Mouse (Mus musculus): ENCODE measurements around the gene Gtpbp10. TPM values are rescaled to one million over a fixed set of nuclear protein-coding genes. Genes with fewer than 3 reads are reported as not detected.
A peak's percentile ranks its signal among the peaks of the same experiment; 100 is the strongest.

The Gtpbp10 gene
- polyA plus RNA-seq (2012; rRNA removed): 1.5 and 3.5 TPM in 2 replicates

GRCm38 (mm10) chr5:5559079-5559740 lies at the start of gene Gtpbp10:
TSS of gene Gtpbp10 (minus strand) at chr5:5559538.
- under 1% methylated on average over 43 of the region's 43 CpGs for WGBS
- TF ChIP-seq CTCF (IDR thresholded peaks at IDR 0.05; ENCODE audit: insufficient read depth, low read length) (no peak), POLR2A (IDR thresholded peaks at IDR 0.05; ENCODE audit: borderline replicate concordance, extremely low read depth, low read depth, low read length) (peak; percentile 73; the same call in 1 of the 2 replicates)
- peak within 1 kb of the TSS; percentile 82 for H3K4me3 ChIP-seq (replicated peaks; ENCODE audit: extremely low read depth, low read depth, low read length)
- H3K4me1 ChIP-seq (ENCODE audit: control insufficient read depth, insufficient read depth, low read length): no peaks in the 10 kb centered on the region
- peak; percentile 91 for DNase-seq

- Histone ChIP-seq H3K4me3 (replicated peaks; ENCODE audit: extremely low read depth, low read depth, low read length) (no peak overlapping the region), H3K4me1 (ENCODE audit: control insufficient read depth, insufficient read depth, low read length) (no peaks in the 10 kb centered on the region)
- no peak for TF ChIP-seq POLR2A (IDR thresholded peaks at IDR 0.05; ENCODE audit: borderline replicate concordance, extremely low read depth, low read depth, low read length)
- TF ChIP-seq CTCF (IDR thresholded peaks at IDR 0.05; ENCODE audit: insufficient read depth, low read length): no peak
- 87% methylated on average over 3 of the region's 3 CpGs for WGBS
- no peak for DNase-seq
Observed at GRCm38 (mm10) chr5:5587686-5588085, 28.3 kb upstream of the Gtpbp10 start.

GRCm38 (mm10) chr5:5573749-5574317 lies 14.5 kb upstream of the Gtpbp10 start, which contains the start of gene Gm8773:
TSS of gene Gm8773 (plus strand) at chr5:5573799.
- no peak for DNase-seq
- no peak for TF ChIP-seq CTCF (IDR thresholded peaks at IDR 0.05; ENCODE audit: insufficient read depth, low read length)
- no peak for TF ChIP-seq POLR2A (IDR thresholded peaks at IDR 0.05; ENCODE audit: borderline replicate concordance, extremely low read depth, low read depth, low read length)
- 3% methylated on average over 24 of the region's 24 CpGs for WGBS
- H3K4me3 ChIP-seq (replicated peaks; ENCODE audit: extremely low read depth, low read depth, low read length): no peak within 1 kb of the TSS
- no peaks in the 10 kb centered on the region for H3K4me1 ChIP-seq (ENCODE audit: control insufficient read depth, insufficient read depth, low read length)

GRCm38 (mm10) chr5:5562435-5562834 lies 3.1 kb upstream of the Gtpbp10 start:
- 69% methylated on average over 3 of the region's 3 CpGs for WGBS
- no peak for DNase-seq
- TF ChIP-seq CTCF (IDR thresholded peaks at IDR 0.05; ENCODE audit: insufficient read depth, low read length) (no peak), POLR2A (IDR thresholded peaks at IDR 0.05; ENCODE audit: borderline replicate concordance, extremely low read depth, low read depth, low read length) (no peak)

GRCm38 (mm10) chr5:5561041-5561706 lies 1.8 kb upstream of the Gtpbp10 start:
- Histone ChIP-seq H3K4me3 (replicated peaks; ENCODE audit: extremely low read depth, low read depth, low read length) (no peak overlapping the region), H3K4me1 (ENCODE audit: control insufficient read depth, insufficient read depth, low read length) (no peaks in the 10 kb centered on the region)
- DNase-seq: no peak
- no peak for TF ChIP-seq CTCF (IDR thresholded peaks at IDR 0.05; ENCODE audit: insufficient read depth, low read length)
- no peak for TF ChIP-seq POLR2A (IDR thresholded peaks at IDR 0.05; ENCODE audit: borderline replicate concordance, extremely low read depth, low read depth, low read length)
- WGBS: 56% methylated on average over 4 of the region's 4 CpGs

More at GRCm38 (mm10) chr5:5562435-5562834, 3.1 kb upstream of the Gtpbp10 start:
- Histone ChIP-seq H3K4me1 (ENCODE audit: control insufficient read depth, insufficient read depth, low read length) (no peaks in the 10 kb centered on the region), H3K4me3 (replicated peaks; ENCODE audit: extremely low read depth, low read depth, low read length) (no peak overlapping the region)

- Histone ChIP-seq H3K4me3 (replicated peaks; ENCODE audit: extremely low read depth, low read depth, low read length) (peak overlapping the region; percentile 82), H3K4me1 (ENCODE audit: control insufficient read depth, insufficient read depth, low read length) (no peaks in the 10 kb centered on the region)
- no peak for DNase-seq
- WGBS: 38% methylated on average over 8 of the region's 8 CpGs
- TF ChIP-seq CTCF (IDR thresholded peaks at IDR 0.05; ENCODE audit: insufficient read depth, low read length) (no peak), POLR2A (IDR thresholded peaks at IDR 0.05; ENCODE audit: borderline replicate concordance, extremely low read depth, low read depth, low read length) (no peak)
Observed at GRCm38 (mm10) chr5:5559798-5560197, 460 bp upstream of the Gtpbp10 start.

GRCm38 (mm10) chr5:5551110-5551509 lies 8.2 kb downstream of the Gtpbp10 start:
- no peak for DNase-seq
- no peaks in the 10 kb centered on the region for H3K4me1 ChIP-seq (ENCODE audit: control insufficient read depth, insufficient read depth, low read length)
- H3K4me3 ChIP-seq (replicated peaks; ENCODE audit: extremely low read depth, low read depth, low read length): no peak overlapping the region
- WGBS: 87% methylated on average over 1 of the region's 1 CpGs
- TF ChIP-seq POLR2A (IDR thresholded peaks at IDR 0.05; ENCODE audit: borderline replicate concordance, extremely low read depth, low read depth, low read length) (no peak), CTCF (IDR thresholded peaks at IDR 0.05; ENCODE audit: insufficient read depth, low read length) (no peak)

- H3K4me1 ChIP-seq (ENCODE audit: control insufficient read depth, insufficient read depth, low read length): no peaks in the 10 kb centered on the region
- no peak overlapping the region for H3K4me3 ChIP-seq (replicated peaks; ENCODE audit: extremely low read depth, low read depth, low read length)
- WGBS: 58% methylated on average over 3 of the region's 3 CpGs
- TF ChIP-seq POLR2A (IDR thresholded peaks at IDR 0.05; ENCODE audit: borderline replicate concordance, extremely low read depth, low read depth, low read length): no peak
- TF ChIP-seq CTCF (IDR thresholded peaks at IDR 0.05; ENCODE audit: insufficient read depth, low read length): no peak
- no peak for DNase-seq
Observed at GRCm38 (mm10) chr5:5540385-5540784, 19.0 kb downstream of the Gtpbp10 start.

- H3K4me1 ChIP-seq (ENCODE audit: control insufficient read depth, insufficient read depth, low read length): no peaks in the 10 kb centered on the region
- DNase-seq: no peak
- no peak for TF ChIP-seq CTCF (IDR thresholded peaks at IDR 0.05; ENCODE audit: insufficient read depth, low read length)
- TF ChIP-seq POLR2A (IDR thresholded peaks at IDR 0.05; ENCODE audit: borderline replicate concordance, extremely low read depth, low read depth, low read length): no peak
- H3K4me3 ChIP-seq (replicated peaks; ENCODE audit: extremely low read depth, low read depth, low read length): no peak overlapping the region
- WGBS: 52% methylated on average over 3 of the region's 3 CpGs
Observed at GRCm38 (mm10) chr5:5539771-5540170, 19.6 kb downstream of the Gtpbp10 start.
